Mouse (Mus musculus): Measurements from ENCODE around the gene Sesn2.

DNA sequence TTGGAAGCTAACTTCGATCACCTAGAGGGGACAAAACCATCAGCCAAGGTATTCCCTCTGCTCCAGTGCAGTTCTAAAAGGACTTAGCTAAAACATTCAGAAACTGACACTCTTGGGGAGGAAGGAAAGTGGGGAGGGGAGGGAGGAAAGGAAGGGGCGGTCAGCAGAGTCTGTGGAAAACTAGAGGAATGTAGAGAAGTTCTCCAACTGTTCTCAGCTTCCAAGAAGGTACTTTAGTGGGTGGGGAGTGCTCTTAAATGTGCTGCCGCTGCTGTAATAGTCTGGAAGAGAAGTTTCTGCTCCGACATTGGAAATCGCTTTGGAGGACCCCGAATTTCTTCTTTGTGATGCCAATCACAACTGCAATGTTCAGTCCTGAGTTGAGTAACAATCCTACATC lies 21.3 kb downstream of the Sesn2 start:
- TF ChIP-seq CTCF (IDR thresholded peaks at IDR 0.05; ENCODE audit: low read depth) (no peak), EP300 (IDR thresholded peaks at IDR 0.05; ENCODE audit: low read depth) (no peak)
